Comparison of ENCODE assay signal across 11 mouse cellular contexts in genomic region chr13:30093086-30093485, GRCm38 (mm10). TPM values are rescaled to one million over a fixed set of nuclear protein-coding genes. Genes with fewer than 3 reads are reported as not detected.
DNase-seq lines count a peak whose midpoint lies in the region; ATAC-seq and TF ChIP-seq lines count a peak whose summit lies in the region.
"Had no signal": no experiment of that assay in that cellular context is flagged by ENCODE, and none has a peak within 500 bp of the region (broad histone marks: within the 10 kb centered on the region; RNA-seq: fewer than 3 reads in every experiment).

No protein-coding gene starts in this region.

- no peak overlapping the region for H3K4me2 ChIP-seq in hindbrain, postnatal 0 days (ENCODE audit: low read depth, low read length)
- no peak overlapping the region for H3K4me2 ChIP-seq in hindbrain, embryonic 16.5 days (ENCODE audit: low read length)
- H3K4me2 ChIP-seq: forebrain, embryonic 12.5 days; midbrain, embryonic 13.5 days had no signal

- no peaks in the 10 kb centered on the region for H3K4me1 ChIP-seq in hindbrain, postnatal 0 days (ENCODE audit: insufficient read depth, low read length)
- no peaks in the 10 kb centered on the region for H3K4me1 ChIP-seq in hindbrain, embryonic 16.5 days (ENCODE audit: control insufficient read depth, insufficient read depth, low read depth, low read length)
- no peaks in the 10 kb centered on the region for H3K4me1 ChIP-seq in ES-Bruce4 (ENCODE audit: control insufficient read depth, insufficient read depth, low read length)
- H3K4me1 ChIP-seq: forebrain, embryonic 12.5 days; midbrain, embryonic 13.5 days had no signal

- H3K4me3 ChIP-seq in hindbrain, postnatal 0 days (ENCODE audit: low read length), result no peak overlapping the region
- no peak overlapping the region for H3K4me3 ChIP-seq in hindbrain, embryonic 16.5 days (ENCODE audit: low read length)
- no peak overlapping the region for H3K4me3 ChIP-seq in ES-Bruce4 (ENCODE audit: low read depth, low read length)
- H3K4me3 ChIP-seq: forebrain, embryonic 12.5 days; midbrain, embryonic 13.5 days had no signal

- H3K36me3 ChIP-seq in hindbrain, postnatal 0 days (ENCODE audit: insufficient read depth, low read length), result no peaks in the 10 kb centered on the region
- no peaks in the 10 kb centered on the region for H3K36me3 ChIP-seq in hindbrain, embryonic 16.5 days (ENCODE audit: control insufficient read depth, insufficient read depth, low read length)
- no peaks in the 10 kb centered on the region for H3K36me3 ChIP-seq in ES-Bruce4 (ENCODE audit: control insufficient read depth, insufficient read depth, low read length, poor library complexity, severe bottlenecking)
- H3K36me3 ChIP-seq: forebrain, embryonic 12.5 days; midbrain, embryonic 13.5 days had no signal

- DNase-seq in hindbrain, postnatal 0 days (ENCODE audit: low spot score), result no peak
- peak; percentile 52 for DNase-seq in 416B (ENCODE audit: low read depth)
- DNase-seq in layer of hippocampus, adult 9-10 months (ENCODE audit: low spot score), result no peak
- DNase-seq in spleen, postnatal 14 days (ENCODE audit: low spot score in 2 of 2), result no peak
- no peak for DNase-seq in urinary bladder, postnatal 4 days (ENCODE audit: low spot score in 2 of 2)
- DNase-seq: adrenal gland, postnatal 25 days had no signal

- TF ChIP-seq EP300 in ES-Bruce4 (IDR thresholded peaks at IDR 0.05; ENCODE audit: insufficient read depth, low read depth, low read length), result no peak

- no peak for TF ChIP-seq POLR2A in ES-Bruce4 (IDR thresholded peaks at IDR 0.05; ENCODE audit: insufficient read depth, low read length)

- TF ChIP-seq CTCF in hindbrain, postnatal 0 days (IDR thresholded peaks at IDR 0.05; ENCODE audit: low read depth), result peak; percentile 54
- TF ChIP-seq CTCF in ES-Bruce4 (IDR thresholded peaks at IDR 0.05; ENCODE audit: low read depth, low read length), result peak; percentile 10

- no peak overlapping the region for H3K27ac ChIP-seq in hindbrain, postnatal 0 days
- H3K27ac ChIP-seq in hindbrain, embryonic 16.5 days (ENCODE audit: low read depth, low read length), result no peak overlapping the region
- no peak overlapping the region for H3K27ac ChIP-seq in ES-Bruce4 (ENCODE audit: insufficient read depth, low read length)
- H3K27ac ChIP-seq: forebrain, embryonic 12.5 days; midbrain, embryonic 13.5 days had no signal

- no peaks in the 10 kb centered on the region for H3K27me3 ChIP-seq in hindbrain, postnatal 0 days (ENCODE audit: insufficient read depth, low read length)
- H3K27me3 ChIP-seq in hindbrain, embryonic 16.5 days (replicated peaks; ENCODE audit: control insufficient read depth, insufficient read depth, low read length), result no peaks in the 10 kb centered on the region
- no peaks in the 10 kb centered on the region for H3K27me3 ChIP-seq in ES-Bruce4 (ENCODE audit: control insufficient read depth, insufficient read depth, low read length, poor library complexity, severe bottlenecking)
- H3K27me3 ChIP-seq: forebrain, embryonic 12.5 days; midbrain, embryonic 13.5 days had no signal

- no peak for ATAC-seq in hindbrain, postnatal 0 days
- ATAC-seq in hindbrain, embryonic 16.5 days, result no peak
- ATAC-seq in granulocyte monocyte progenitor cell, adult 5-6 weeks (replicated peaks; ENCODE audit: poor library complexity, severe bottlenecking), result peak; percentile 82
- ATAC-seq: midbrain, embryonic 13.5 days had no signal

- H3K9me3 ChIP-seq in hindbrain, postnatal 0 days (ENCODE audit: low read length), result no peaks in the 10 kb centered on the region
- no peaks in the 10 kb centered on the region for H3K9me3 ChIP-seq in hindbrain, embryonic 16.5 days (ENCODE audit: control insufficient read depth, low read length)
- no peaks in the 10 kb centered on the region for H3K9me3 ChIP-seq in ES-Bruce4 (replicated peaks; ENCODE audit: control insufficient read depth, insufficient read depth, low read length, poor library complexity, severe bottlenecking)
- H3K9me3 ChIP-seq: forebrain, embryonic 12.5 days had no signal

- WGBS in hindbrain, postnatal 0 days, result 41% methylated on average over 2 of the region's 2 CpGs
- WGBS in hindbrain, embryonic 16.5 days, result 36% methylated on average over 2 of the region's 2 CpGs

- no peak overlapping the region for H3K9ac ChIP-seq in hindbrain, postnatal 0 days (replicated peaks; ENCODE audit: low read length)
- no peak overlapping the region for H3K9ac ChIP-seq in hindbrain, embryonic 16.5 days (ENCODE audit: low read depth, low read length)
- no peak overlapping the region for H3K9ac ChIP-seq in ES-Bruce4 (ENCODE audit: low read depth, poor library complexity, severe bottlenecking)
- H3K9ac ChIP-seq: forebrain, embryonic 12.5 days; midbrain, embryonic 13.5 days had no signal

RNA-seq across cellular contexts. Expression of gene Mboat1, which starts 43.2 kb away (rescaled TPM):
- 1.4 and 3.1 TPM in 2 replicates for total RNA-seq in hindbrain, postnatal 0 days (2014; rRNA removed)
- 3.6 and 4.2 TPM in 2 replicates for polyA plus RNA-seq in hindbrain, postnatal 0 days (2015; fragmentation: Nextera tagmentation; extraction: Ambion mirVana)
- 2.6 and 3.4 TPM in 2 replicates for polyA plus RNA-seq in hindbrain, embryonic 16.5 days (2015; fragmentation: Nextera tagmentation; extraction: Ambion mirVana)
- 5.0 and 6.2 TPM in 2 replicates for polyA plus RNA-seq in ES-Bruce4 (2011; ENCODE audit: insufficient read depth, insufficient read length, low read depth, missing spikeins)
- total RNA-seq in granulocyte monocyte progenitor cell, adult 5-6 weeks (2014; fragmentation: Nextera tagmentation), result 10.9 and 21.3 TPM in 2 replicates
- total RNA-seq in granulocyte monocyte progenitor cell, adult 5-6 weeks (2017), result 8.9 and 12.8 TPM in 2 replicates
